Mouse (Mus musculus) C2C12 (cell line): Measurements from ENCODE around the gene Ppp1r3c. TPM values are rescaled to one million over a fixed set of nuclear protein-coding genes. Genes with fewer than 3 reads are reported as not detected.

Source experiments
- H3K27me3 ChIP-seq: one replicate; pipeline ENCODE4 v1.6.1; 2011; ENCODE audit not compliant: control insufficient read depth, insufficient read depth, insufficient read length
- H3K36me3 ChIP-seq: one replicate; pipeline ENCODE4 v1.6.1; 2011; ENCODE audit not compliant: control insufficient read depth, insufficient read depth
- H3K4me3 ChIP-seq: one replicate; pipeline ENCODE4 v1.5.1; 2011; ENCODE audit warnings: mild to moderate bottlenecking, control low read depth; ENCODE audit not compliant: poor library complexity, insufficient read depth, severe bottlenecking
- H3K79me2 ChIP-seq: one replicate; pipeline ENCODE4 v1.6.1; 2011; ENCODE audit not compliant: control insufficient read depth, insufficient read depth
- H3K79me3 ChIP-seq: one replicate; pipeline ENCODE4 v1.6.1; 2011; ENCODE audit warnings: low read depth, control low read depth
- H3ac ChIP-seq: one replicate; pipeline ENCODE3; 2011; ENCODE audit warnings: low read depth; ENCODE audit not compliant: control insufficient read depth, insufficient read length
- CEBPB ChIP-seq: IDR thresholded peaks from one replicate; pipeline ENCODE4 v1.6.1; 2011; ENCODE audit warnings: low read depth, mild to moderate bottlenecking, control low read depth, moderate library complexity
- CTCF ChIP-seq: IDR thresholded peaks from one replicate; pipeline ENCODE4 v1.5.1; 2011; ENCODE audit not compliant: control insufficient read depth, insufficient read depth, insufficient read length
- FOSL1 ChIP-seq: IDR thresholded peaks from one replicate; pipeline ENCODE4 v1.8.0; 2011; ENCODE audit warnings: mild to moderate bottlenecking, low read length; ENCODE audit not compliant: poor library complexity, insufficient read depth, severe bottlenecking
- MAX ChIP-seq: IDR thresholded peaks from one replicate; pipeline ENCODE4 v1.6.1; 2011; ENCODE audit warnings: mild to moderate bottlenecking, control low read depth
- MYOD1 ChIP-seq: IDR thresholded peaks from one replicate; pipeline ENCODE4 v1.6.1; 2011; ENCODE audit warnings: low read depth; ENCODE audit not compliant: control insufficient read depth, insufficient read length
- MYOG ChIP-seq: IDR thresholded peaks from one replicate; pipeline ENCODE4 v1.6.1; 2011; ENCODE audit not compliant: control insufficient read depth, insufficient read length; ENCODE audit errors: extremely low read depth
- USF1 ChIP-seq: IDR thresholded peaks from one replicate; pipeline ENCODE4 v1.6.1; 2011; ENCODE audit warnings: low read depth, mild to moderate bottlenecking, control low read depth, moderate library complexity
- polyA plus RNA-seq: library from polyadenylated mRNA; unstranded; fragments of >200 nt; fragmentation: generic; extraction: Trizol; gene quantifications from one replicate; pipeline ENCODE4 v1.2.1, GENCODE M21; 2012; ENCODE audit warnings: missing spikeins

Ppp1r3c gene
- polyA plus RNA-seq, 1 experiment = not detected

DNA sequence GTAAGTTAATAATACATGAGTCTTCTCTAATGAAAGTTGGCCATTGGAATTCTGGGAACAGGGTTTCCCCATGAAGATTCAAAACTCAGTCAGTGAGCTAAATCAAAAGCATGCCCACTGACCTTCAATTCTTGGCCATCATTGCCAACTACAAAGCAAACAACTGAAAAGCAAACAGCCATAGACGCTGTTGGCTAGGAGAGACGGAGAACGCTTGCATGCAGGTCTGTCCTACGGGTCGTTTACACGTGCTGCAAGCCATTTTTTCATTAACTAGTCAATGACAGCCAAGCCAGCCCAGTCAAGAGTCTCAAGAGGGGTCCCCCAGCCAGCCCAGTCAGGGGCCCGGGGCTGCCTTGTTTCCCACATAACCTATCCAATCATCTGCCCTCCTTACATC lies 31.7 kb downstream of the Ppp1r3c start:
- Histone ChIP-seq H3ac (no peak overlapping the region), H3K79me3 (no peaks in the 10 kb centered on the region), H3K27me3 (no peaks in the 10 kb centered on the region), H3K4me3 (no peak overlapping the region), H3K36me3 (no peaks in the 10 kb centered on the region), H3K79me2 (no peaks in the 10 kb centered on the region)
- TF ChIP-seq MYOD1 (no peak), CTCF (no peak), CEBPB (no peak), FOSL1 (no peak), MAX (no peak), MYOG (no peak), USF1 (no peak)

DNA sequence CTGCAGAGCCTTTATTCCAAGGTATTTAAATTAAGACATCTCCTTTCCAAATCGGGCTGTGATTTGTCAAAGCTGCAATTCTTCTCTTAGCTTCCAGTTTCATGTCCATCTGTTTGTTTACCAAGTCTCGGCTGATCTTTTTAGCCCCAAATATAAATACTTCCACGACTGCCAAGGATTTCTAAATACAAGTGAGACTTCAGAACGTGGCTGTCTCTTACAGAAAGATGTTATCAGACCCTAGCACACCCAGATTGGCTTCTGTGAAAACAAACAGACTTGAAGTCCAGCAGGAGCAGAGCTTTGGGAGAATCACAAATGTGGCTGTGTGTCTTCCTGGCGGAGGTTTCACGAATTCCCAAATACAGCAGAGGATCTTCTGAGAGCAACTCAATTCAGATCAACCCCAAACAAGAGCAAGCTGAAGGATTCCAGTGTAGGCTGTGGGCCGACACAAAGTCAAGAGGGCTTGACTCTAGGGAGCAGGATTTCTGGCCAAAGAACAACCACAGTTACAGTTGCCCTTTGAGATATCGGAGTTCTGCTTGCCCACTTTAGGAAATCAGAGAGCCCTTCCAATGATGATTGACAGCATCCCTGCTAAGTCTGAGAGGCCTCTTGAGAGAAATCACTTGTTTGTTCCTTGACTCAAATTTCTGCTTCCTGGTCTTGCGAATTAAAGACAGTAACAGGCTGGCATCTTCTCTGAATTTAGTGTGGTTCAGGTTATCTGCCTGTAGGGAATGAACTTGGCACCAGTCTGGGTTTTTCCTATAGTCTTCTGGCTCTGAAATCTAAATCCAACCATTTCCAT lies 34.4 kb downstream of the Ppp1r3c start:
- H3K36me3 ChIP-seq = no peaks in the 10 kb centered on the region
- no peak overlapping the region for H3K4me3 ChIP-seq
- H3K79me3 ChIP-seq = no peaks in the 10 kb centered on the region
- TF ChIP-seq MYOD1 (no peak), MAX (no peak), FOSL1 (no peak), CTCF (no peak), CEBPB (no peak), USF1 (no peak), MYOG (no peak)
- H3K79me2 ChIP-seq = no peaks in the 10 kb centered on the region
- no peaks in the 10 kb centered on the region for H3K27me3 ChIP-seq
- H3ac ChIP-seq = no peak overlapping the region

DNA sequence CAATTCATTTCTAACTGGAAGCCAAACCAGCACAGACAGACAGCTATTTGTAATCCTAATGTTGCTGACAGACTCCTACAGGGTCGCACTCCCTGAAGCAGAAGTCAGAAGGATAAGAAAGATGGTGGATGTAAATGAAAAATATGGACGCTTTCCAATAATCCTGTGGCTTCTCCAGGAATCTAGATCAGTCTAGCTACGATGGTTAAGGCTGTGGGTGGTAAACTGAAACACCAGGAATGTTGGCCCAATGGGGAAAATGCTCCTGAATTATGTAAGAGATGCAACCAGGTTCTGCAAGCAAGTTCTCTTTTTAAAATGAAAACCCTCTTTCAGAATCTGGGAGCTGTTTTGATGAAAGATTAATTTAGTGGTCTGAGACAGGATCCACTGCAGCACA lies 35.1 kb downstream of the Ppp1r3c start:
- no peak overlapping the region for H3K4me3 ChIP-seq
- H3K36me3 ChIP-seq = no peaks in the 10 kb centered on the region
- H3K79me3 ChIP-seq = no peaks in the 10 kb centered on the region
- no peak overlapping the region for H3ac ChIP-seq
- H3K79me2 ChIP-seq = no peaks in the 10 kb centered on the region
- TF ChIP-seq MYOD1 (no peak), CEBPB (no peak), CTCF (no peak), FOSL1 (no peak), MAX (no peak), MYOG (no peak), USF1 (no peak)
- no peaks in the 10 kb centered on the region for H3K27me3 ChIP-seq

DNA sequence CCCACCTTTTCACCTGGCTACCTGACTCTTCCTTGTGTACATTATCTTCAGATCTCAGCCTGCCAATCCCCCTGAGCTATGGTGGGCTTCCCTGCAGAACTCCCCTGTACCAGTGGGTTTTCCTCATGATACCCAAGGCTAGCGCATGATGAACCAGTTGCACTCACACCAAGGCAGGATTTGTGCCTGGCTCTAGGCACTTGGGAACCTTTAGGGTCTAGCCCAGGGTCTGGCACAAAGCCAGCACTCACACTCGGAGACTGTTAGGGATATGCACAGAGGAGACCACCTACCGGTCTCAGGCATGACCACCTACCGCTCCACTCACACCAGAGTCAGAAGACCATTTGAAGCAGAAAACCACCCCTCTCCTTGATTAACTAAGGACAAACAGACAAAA lies 35.5 kb downstream of the Ppp1r3c start:
- H3K79me2 ChIP-seq = no peaks in the 10 kb centered on the region
- no peak for TF ChIP-seq CTCF
- no peak for TF ChIP-seq USF1
- TF ChIP-seq MYOG = no peak
- no peak for TF ChIP-seq CEBPB
- TF ChIP-seq MYOD1 = no peak
- TF ChIP-seq FOSL1 = no peak
- no peak for TF ChIP-seq MAX
- no peak overlapping the region for H3K4me3 ChIP-seq
- H3K36me3 ChIP-seq = no peaks in the 10 kb centered on the region
- H3ac ChIP-seq = no peak overlapping the region
- H3K27me3 ChIP-seq = no peaks in the 10 kb centered on the region
- no peaks in the 10 kb centered on the region for H3K79me3 ChIP-seq

DNA sequence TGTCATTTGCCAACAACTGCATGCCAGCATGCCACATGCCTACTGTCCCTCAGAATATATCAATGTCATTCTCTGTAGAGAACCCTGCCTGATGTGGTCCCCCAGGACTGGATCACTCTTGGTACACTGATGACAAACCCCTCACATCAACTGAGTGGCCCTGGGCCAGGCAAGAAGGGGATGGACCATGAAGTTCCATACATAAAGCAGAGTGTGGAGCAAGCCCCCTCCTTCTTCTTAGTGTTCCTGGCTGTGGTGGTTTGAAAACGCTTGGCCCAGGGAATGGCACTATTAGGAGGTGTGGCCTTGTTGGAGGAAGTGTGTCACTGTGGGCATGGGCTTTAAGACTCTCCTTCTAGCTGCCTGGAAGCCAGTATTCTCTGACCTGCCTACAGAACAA lies 37.3 kb downstream of the Ppp1r3c start:
- no peaks in the 10 kb centered on the region for H3K79me3 ChIP-seq
- no peaks in the 10 kb centered on the region for H3K36me3 ChIP-seq
- H3ac ChIP-seq = no peak overlapping the region
- H3K79me2 ChIP-seq = no peaks in the 10 kb centered on the region
- H3K27me3 ChIP-seq = no peaks in the 10 kb centered on the region
- TF ChIP-seq FOSL1 = no peak
- no peak for TF ChIP-seq MYOG
- H3K4me3 ChIP-seq = no peak overlapping the region

DNA sequence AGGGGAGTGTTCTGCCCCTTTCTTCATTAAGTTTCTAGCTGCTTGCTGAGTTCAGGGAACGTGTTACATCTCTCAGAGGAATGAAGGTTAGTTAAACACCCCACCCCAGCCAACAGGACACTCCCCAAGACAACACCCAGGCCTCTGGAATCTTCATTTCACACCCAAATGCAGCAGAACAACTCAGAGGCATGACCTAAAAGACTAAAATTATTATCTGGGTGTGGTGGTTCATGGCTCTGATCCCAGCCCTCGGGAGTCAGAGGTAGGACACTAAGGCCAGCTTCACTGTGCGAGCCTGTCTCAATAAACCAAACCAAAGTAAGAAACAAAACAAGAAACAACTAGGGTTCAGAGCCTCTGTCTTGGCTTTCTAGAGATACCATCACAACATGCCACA lies 38.3 kb downstream of the Ppp1r3c start:
- Histone ChIP-seq H3ac (no peak overlapping the region), H3K4me3 (no peak overlapping the region), H3K36me3 (no peaks in the 10 kb centered on the region), H3K79me3 (no peaks in the 10 kb centered on the region), H3K27me3 (no peaks in the 10 kb centered on the region), H3K79me2 (no peaks in the 10 kb centered on the region)
- TF ChIP-seq FOSL1 (no peak), MAX (no peak), CTCF (no peak), CEBPB (no peak), MYOG (no peak), USF1 (no peak), MYOD1 (no peak)
